Mouse (Mus musculus): ENCODE results near the gene Wwox. TPM values are rescaled to one million over a fixed set of nuclear protein-coding genes. Genes with fewer than 3 reads are reported as not detected.

Wwox gene
- polyA plus RNA-seq, 1 experiment from 2014 or later = 10.9 TPM

DNA sequence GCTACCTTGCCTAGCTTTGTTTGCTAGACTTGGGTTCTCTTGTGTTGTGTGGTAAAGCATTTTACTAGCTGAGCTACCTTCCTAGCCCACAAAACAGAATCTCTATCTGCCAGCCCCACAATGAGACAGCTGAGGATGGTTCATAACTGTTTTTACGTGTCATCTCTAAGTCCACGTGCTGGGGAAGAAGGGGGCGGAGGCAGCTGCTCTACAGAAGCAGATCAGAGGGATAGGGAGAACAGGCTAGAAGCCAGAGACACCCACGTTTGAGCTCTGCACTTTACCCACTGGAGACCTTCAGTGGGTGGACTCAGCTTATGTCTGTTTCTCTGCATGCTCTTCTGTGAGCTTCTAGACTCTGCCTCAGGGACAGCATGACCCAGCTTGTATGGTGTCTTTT, 17.9 kb upstream of the Wwox start:
- no peak for ATAC-seq
- no peaks in the 10 kb centered on the region for H3K27me3 ChIP-seq (replicated peaks; ENCODE audit: control insufficient read depth, insufficient read depth, low read length)
- 73% methylated on average over 4 of the region's 4 CpGs for WGBS

GRCm38 (mm10) chr8:114438236-114438635, 1.2 kb upstream of the Wwox start:
- Histone ChIP-seq H3K9ac (ENCODE audit: low read depth, low read length) (no peak overlapping the region), H3K27me3 (replicated peaks; ENCODE audit: control insufficient read depth, insufficient read depth, low read length) (no peaks in the 10 kb centered on the region), H3K4me1 (ENCODE audit: control insufficient read depth, insufficient read depth, low read length) (peaks cover 6% of the 10 kb centered on the region), H3K4me2 (ENCODE audit: low read depth, low read length) (no peak overlapping the region), H3K36me3 (ENCODE audit: control insufficient read depth, insufficient read depth, low read length) (no peaks in the 10 kb centered on the region), H3K4me3 (ENCODE audit: low read length) (no peak overlapping the region), H3K9me3 (ENCODE audit: control insufficient read depth, low read length) (no peaks in the 10 kb centered on the region), H3K27ac (ENCODE audit: low read length) (no peak overlapping the region)
- ATAC-seq = no peak
- WGBS = 8% methylated on average over 6 of the region's 6 CpGs

More for the DNA sequence above, 17.9 kb upstream of the Wwox start:
- no peak overlapping the region for H3K9ac ChIP-seq (ENCODE audit: low read depth, low read length)
- no peak overlapping the region for H3K4me3 ChIP-seq (ENCODE audit: low read length)
- H3K4me2 ChIP-seq (ENCODE audit: low read depth, low read length) = no peak overlapping the region
- no peaks in the 10 kb centered on the region for H3K36me3 ChIP-seq (ENCODE audit: control insufficient read depth, insufficient read depth, low read length)
- H3K9me3 ChIP-seq (ENCODE audit: control insufficient read depth, low read length) = no peaks in the 10 kb centered on the region
- H3K27ac ChIP-seq (ENCODE audit: low read length) = no peak overlapping the region
- H3K4me1 ChIP-seq (ENCODE audit: control insufficient read depth, insufficient read depth, low read length) = no peaks in the 10 kb centered on the region

- peak; percentile 10; the same call in 1 of the 2 replicates for ATAC-seq
- Histone ChIP-seq H3K9ac (ENCODE audit: low read depth, low read length) (peak overlapping the region; percentile 78), H3K4me3 (ENCODE audit: low read length) (peak overlapping the region; percentile 65), H3K27me3 (replicated peaks; ENCODE audit: control insufficient read depth, insufficient read depth, low read length) (no peaks in the 10 kb centered on the region), H3K36me3 (ENCODE audit: control insufficient read depth, insufficient read depth, low read length) (no peaks in the 10 kb centered on the region), H3K27ac (ENCODE audit: low read length) (peak overlapping the region; percentile 64), H3K4me1 (ENCODE audit: control insufficient read depth, insufficient read depth, low read length) (peaks cover 6% of the 10 kb centered on the region), H3K9me3 (ENCODE audit: control insufficient read depth, low read length) (no peaks in the 10 kb centered on the region), H3K4me2 (ENCODE audit: low read depth, low read length) (peak overlapping the region; percentile 86)
- WGBS = 16% methylated on average over 5 of the region's 5 CpGs
Observed at GRCm38 (mm10) chr8:114440205-114440589, 742 bp downstream of the Wwox start.

- Histone ChIP-seq H3K4me1 (ENCODE audit: control insufficient read depth, insufficient read depth, low read length) (peaks cover 6% of the 10 kb centered on the region), H3K9me3 (ENCODE audit: control insufficient read depth, low read length) (no peaks in the 10 kb centered on the region), H3K27me3 (replicated peaks; ENCODE audit: control insufficient read depth, insufficient read depth, low read length) (no peaks in the 10 kb centered on the region), H3K4me3 (ENCODE audit: low read length) (no peak overlapping the region), H3K36me3 (ENCODE audit: control insufficient read depth, insufficient read depth, low read length) (no peaks in the 10 kb centered on the region), H3K27ac (ENCODE audit: low read length) (no peak overlapping the region), H3K4me2 (ENCODE audit: low read depth, low read length) (no peak overlapping the region), H3K9ac (ENCODE audit: low read depth, low read length) (no peak overlapping the region)
- WGBS = 75% methylated on average over 4 of the region's 4 CpGs
- ATAC-seq = no peak
Observed at GRCm38 (mm10) chr8:114441616-114442015, 2.2 kb downstream of the Wwox start.

- H3K4me1 ChIP-seq (ENCODE audit: control insufficient read depth, insufficient read depth, low read length) = no peaks in the 10 kb centered on the region
- no peaks in the 10 kb centered on the region for H3K27me3 ChIP-seq (replicated peaks; ENCODE audit: control insufficient read depth, insufficient read depth, low read length)
- H3K27ac ChIP-seq (ENCODE audit: low read length) = no peak overlapping the region
- H3K9me3 ChIP-seq (ENCODE audit: control insufficient read depth, low read length) = no peaks in the 10 kb centered on the region
- no peak for ATAC-seq
- no peak overlapping the region for H3K4me3 ChIP-seq (ENCODE audit: low read length)
- no peak overlapping the region for H3K9ac ChIP-seq (ENCODE audit: low read depth, low read length)
- WGBS = 72% methylated on average over 7 of the region's 7 CpGs
- no peaks in the 10 kb centered on the region for H3K36me3 ChIP-seq (ENCODE audit: control insufficient read depth, insufficient read depth, low read length)
- no peak overlapping the region for H3K4me2 ChIP-seq (ENCODE audit: low read depth, low read length)
Observed at GRCm38 (mm10) chr8:114446884-114447283, 7.4 kb downstream of the Wwox start.

DNA sequence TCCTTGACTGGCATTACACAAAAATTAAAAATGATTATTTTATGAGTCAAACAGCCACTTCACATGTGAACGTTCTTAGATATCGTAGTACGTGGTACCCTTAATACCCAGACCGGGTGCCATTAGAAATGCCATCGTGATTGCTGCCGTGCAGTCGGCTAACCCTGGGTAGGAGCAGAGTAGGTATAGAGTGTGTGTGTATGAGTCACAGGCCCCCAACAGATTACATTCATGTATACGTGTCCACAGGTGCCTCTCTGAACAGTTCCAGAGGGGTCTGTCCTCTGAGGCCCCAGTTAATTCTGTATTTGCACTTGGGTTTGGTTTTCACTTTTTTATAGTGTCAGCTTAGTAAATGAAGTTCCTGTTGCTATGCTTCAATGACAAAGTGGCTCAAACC, 12.8 kb downstream of the Wwox start:
- H3K4me3 ChIP-seq (ENCODE audit: low read length) = no peak overlapping the region
- ATAC-seq = no peak

DNA sequence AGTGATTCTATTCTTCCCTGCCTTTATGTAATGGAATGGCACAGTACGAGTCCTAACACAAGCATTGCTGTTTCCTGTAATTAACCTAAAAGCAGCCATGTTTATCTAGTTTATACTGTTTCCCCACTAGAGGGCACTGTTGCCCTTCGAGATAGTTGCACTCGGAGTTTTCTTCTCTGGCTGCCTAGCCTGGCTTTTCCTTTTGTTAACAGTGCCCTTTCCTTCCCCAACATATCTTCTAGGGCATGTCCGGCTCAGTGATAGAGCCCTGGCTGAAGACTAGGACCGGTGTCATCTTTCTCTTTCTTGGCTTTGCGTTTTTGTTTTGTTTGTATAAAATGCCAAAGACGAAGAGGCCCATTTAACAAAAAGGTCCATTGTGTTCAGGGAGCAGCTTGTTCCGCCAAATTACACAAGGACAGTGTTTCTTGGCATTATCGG, 13.3 kb downstream of the Wwox start:
- Histone ChIP-seq H3K4me3 (ENCODE audit: low read length) (no peak overlapping the region), H3K4me2 (ENCODE audit: low read depth, low read length) (no peak overlapping the region), H3K27ac (ENCODE audit: low read length) (no peak overlapping the region), H3K36me3 (ENCODE audit: control insufficient read depth, insufficient read depth, low read length) (no peaks in the 10 kb centered on the region), H3K9me3 (ENCODE audit: control insufficient read depth, low read length) (no peaks in the 10 kb centered on the region), H3K9ac (ENCODE audit: low read depth, low read length) (no peak overlapping the region), H3K27me3 (replicated peaks; ENCODE audit: control insufficient read depth, insufficient read depth, low read length) (no peaks in the 10 kb centered on the region), H3K4me1 (ENCODE audit: control insufficient read depth, insufficient read depth, low read length) (no peaks in the 10 kb centered on the region)
- peak; percentile 36; the same call in 1 of the 2 replicates for ATAC-seq
- 13% methylated on average over 9 of the region's 9 CpGs for WGBS

More for the DNA sequence above, 12.8 kb downstream of the Wwox start:
- no peaks in the 10 kb centered on the region for H3K4me1 ChIP-seq (ENCODE audit: control insufficient read depth, insufficient read depth, low read length)
- no peaks in the 10 kb centered on the region for H3K9me3 ChIP-seq (ENCODE audit: control insufficient read depth, low read length)
- no peaks in the 10 kb centered on the region for H3K27me3 ChIP-seq (replicated peaks; ENCODE audit: control insufficient read depth, insufficient read depth, low read length)
- H3K36me3 ChIP-seq (ENCODE audit: control insufficient read depth, insufficient read depth, low read length) = no peaks in the 10 kb centered on the region
- no peak overlapping the region for H3K9ac ChIP-seq (ENCODE audit: low read depth, low read length)
- no peak overlapping the region for H3K4me2 ChIP-seq (ENCODE audit: low read depth, low read length)
- no peak overlapping the region for H3K27ac ChIP-seq (ENCODE audit: low read length)
- WGBS = 86% methylated on average over 8 of the region's 8 CpGs

DNA sequence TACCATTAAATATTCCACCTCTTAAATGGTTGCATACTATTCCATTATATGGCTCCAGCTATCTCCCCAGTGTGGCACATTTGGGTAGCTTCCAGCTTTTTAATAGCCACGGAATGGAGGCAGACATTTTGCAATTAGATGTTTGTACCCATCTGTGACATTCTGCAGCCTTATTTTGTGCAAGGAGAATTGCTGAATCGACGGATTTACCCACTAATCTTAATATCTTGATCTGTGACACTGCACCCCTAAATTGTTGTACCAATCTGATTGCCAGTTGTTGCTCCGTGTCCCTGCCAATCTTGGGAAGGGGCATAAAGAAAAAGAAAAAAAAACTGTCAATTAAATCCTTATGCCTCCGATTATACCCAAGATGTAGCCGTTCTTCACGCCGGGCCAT, 15.8 kb downstream of the Wwox start:
- 93% methylated on average over 8 of the region's 8 CpGs for WGBS
- Histone ChIP-seq H3K27ac (ENCODE audit: low read length) (no peak overlapping the region), H3K36me3 (ENCODE audit: control insufficient read depth, insufficient read depth, low read length) (no peaks in the 10 kb centered on the region), H3K4me1 (ENCODE audit: control insufficient read depth, insufficient read depth, low read length) (no peaks in the 10 kb centered on the region), H3K9ac (ENCODE audit: low read depth, low read length) (no peak overlapping the region), H3K4me3 (ENCODE audit: low read length) (no peak overlapping the region), H3K4me2 (ENCODE audit: low read depth, low read length) (no peak overlapping the region), H3K9me3 (ENCODE audit: control insufficient read depth, low read length) (no peaks in the 10 kb centered on the region), H3K27me3 (replicated peaks; ENCODE audit: control insufficient read depth, insufficient read depth, low read length) (no peaks in the 10 kb centered on the region)
- ATAC-seq = no peak

GRCm38 (mm10) chr8:114455953-114456352, 16.5 kb downstream of the Wwox start:
- Histone ChIP-seq H3K27me3 (replicated peaks; ENCODE audit: control insufficient read depth, insufficient read depth, low read length) (no peaks in the 10 kb centered on the region), H3K9ac (ENCODE audit: low read depth, low read length) (peak overlapping the region; percentile 33; the same call in 1 of the 2 replicates), H3K27ac (ENCODE audit: low read length) (no peak overlapping the region), H3K36me3 (ENCODE audit: control insufficient read depth, insufficient read depth, low read length) (no peaks in the 10 kb centered on the region), H3K4me3 (ENCODE audit: low read length) (no peak overlapping the region), H3K4me2 (ENCODE audit: low read depth, low read length) (0 out of 2 replicates have a peak overlapping the region, but pooled peaks have one; percentile 14), H3K4me1 (ENCODE audit: control insufficient read depth, insufficient read depth, low read length) (0 out of 2 replicates have a peak, but pooled peaks cover 2% of the 10 kb centered on the region), H3K9me3 (ENCODE audit: control insufficient read depth, low read length) (no peaks in the 10 kb centered on the region)
- peak; percentile 48; the same call in 1 of the 2 replicates for ATAC-seq
- WGBS = 58% methylated on average over 15 of the region's 15 CpGs

All from intestine, embryonic 16.5 days (tissue).